Mouse (Mus musculus): ENCODE measurements around the gene Rchy1.

DNA sequence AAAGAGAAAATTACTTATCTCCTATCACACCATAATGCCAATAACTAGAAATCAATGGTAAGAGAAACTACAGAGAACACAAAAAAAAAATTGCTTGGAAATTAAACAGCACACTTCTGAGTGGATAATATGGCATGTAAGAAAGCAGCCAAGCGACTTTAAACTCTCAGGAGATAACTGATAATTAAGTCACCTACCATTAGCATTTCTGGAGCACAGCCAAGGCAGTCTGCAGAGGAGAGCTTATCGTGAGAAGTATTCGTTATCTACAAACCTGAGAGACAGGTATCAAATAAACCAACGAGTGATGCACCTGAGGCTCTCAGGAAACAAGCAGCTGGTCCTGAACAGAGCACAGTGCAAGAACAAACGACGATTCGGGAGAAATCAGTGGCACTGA is 48.9 kb upstream of the Rchy1 start:
- TF ChIP-seq POLR2A (IDR thresholded peaks at IDR 0.05; ENCODE audit: borderline replicate concordance, low read depth, low read length) = no peak
- TF ChIP-seq CTCF (IDR thresholded peaks at IDR 0.05; ENCODE audit: low read depth, low read length) = no peak

Measured in bone marrow macrophage, adult 2 months (primary cell).